19 mouse cellular contexts compared by ENCODE assay signal in genomic region chr12:79452882-79453281, GRCm38 (mm10).
A peak's percentile ranks its signal among the peaks of the same experiment; 100 is the strongest.
DNase-seq lines count a peak whose midpoint lies in the region; ATAC-seq and TF ChIP-seq lines count a peak whose summit lies in the region.
"Had no signal": no experiment of that assay in that cellular context is flagged by ENCODE, and none has a peak within 500 bp of the region (broad histone marks: within the 10 kb centered on the region; RNA-seq: fewer than 3 reads in every experiment).

No protein-coding gene starts in this region.

- no peak overlapping the region for H3K4me3 ChIP-seq in heart, embryonic 16.5 days (ENCODE audit: low read length)
- H3K4me3 ChIP-seq in brown adipose tissue, adult 24 weeks (ENCODE audit: insufficient read depth, low read depth, low read length) = no peak overlapping the region
- H3K4me3 ChIP-seq in lung, postnatal 0 days (ENCODE audit: low read depth, low read length) = no peak overlapping the region
- H3K4me3 ChIP-seq: forebrain, embryonic 10.5 days; hindbrain, embryonic 12.5 days; limb, embryonic 13.5 days; midbrain, embryonic 12.5 days had no signal

- no peaks in the 10 kb centered on the region for H3K36me3 ChIP-seq in heart, embryonic 16.5 days (ENCODE audit: control insufficient read depth, insufficient read depth)
- H3K36me3 ChIP-seq in lung, postnatal 0 days (ENCODE audit: insufficient read depth, low read length) = no peaks in the 10 kb centered on the region
- H3K36me3 ChIP-seq: forebrain, embryonic 10.5 days; hindbrain, embryonic 12.5 days; limb, embryonic 13.5 days; midbrain, embryonic 12.5 days had no signal

- intact Hi-C loops in heart, postnatal 10 days (cut with DNase I) = no loop called here

- no peak overlapping the region for H3K9ac ChIP-seq in heart, embryonic 16.5 days (ENCODE audit: low read length)
- no peak overlapping the region for H3K9ac ChIP-seq in lung, postnatal 0 days (replicated peaks; ENCODE audit: low read depth)
- H3K9ac ChIP-seq: hindbrain, embryonic 12.5 days; limb, embryonic 13.5 days; liver, embryonic 14.5 days; midbrain, embryonic 12.5 days had no signal

- peak; percentile 55; the same call in 1 of the 2 replicates for ATAC-seq in heart, embryonic 16.5 days (replicated peaks; ENCODE audit: extremely low read depth, insufficient read depth, low FRiP score)
- peak; percentile 80 for ATAC-seq in lung, postnatal 0 days
- ATAC-seq: forebrain, embryonic 16.5 days had no signal

- TF ChIP-seq CTCF in lung, postnatal 0 days (IDR thresholded peaks at IDR 0.05) = no peak

- 50% methylated on average over 4 of the region's 4 CpGs for WGBS in heart, embryonic 16.5 days
- 46% methylated on average over 4 of the region's 4 CpGs for WGBS in lung, postnatal 0 days

- H3K4me2 ChIP-seq in heart, embryonic 16.5 days (ENCODE audit: low read depth, low read length) = no peak overlapping the region
- H3K4me2 ChIP-seq in lung, postnatal 0 days (replicated peaks; ENCODE audit: low read depth, low read length) = no peak overlapping the region
- H3K4me2 ChIP-seq: hindbrain, embryonic 12.5 days; limb, embryonic 13.5 days; midbrain, embryonic 12.5 days had no signal

- no peak overlapping the region for H3K27ac ChIP-seq in heart, embryonic 16.5 days (ENCODE audit: low read length)
- H3K27ac ChIP-seq in brown adipose tissue, adult 24 weeks (replicated peaks; ENCODE audit: low read depth, low read length) = peak overlapping the region; percentile 75; the same call in 1 of the 2 replicates
- no peak overlapping the region for H3K27ac ChIP-seq in lung, postnatal 0 days (ENCODE audit: low read length)
- H3K27ac ChIP-seq: hindbrain, embryonic 12.5 days; kidney, postnatal 0 days; limb, embryonic 13.5 days; liver, embryonic 14.5 days; midbrain, embryonic 12.5 days had no signal

- H3K4me1 ChIP-seq in heart, embryonic 16.5 days (ENCODE audit: control insufficient read depth, insufficient read depth, low read length) = peaks cover 4% of the 10 kb centered on the region; the same call in 1 of the 2 replicates
- H3K4me1 ChIP-seq in brown adipose tissue, adult 24 weeks (ENCODE audit: control insufficient read depth, insufficient read depth, insufficient read length, low read length) = no peaks in the 10 kb centered on the region
- H3K4me1 ChIP-seq in lung, postnatal 0 days (ENCODE audit: insufficient read depth, low read depth, low read length) = no peaks in the 10 kb centered on the region; the same call in 1 of the 2 replicates

- H3K9me3 ChIP-seq in heart, embryonic 16.5 days (replicated peaks; ENCODE audit: control insufficient read depth, low read length) = no peaks in the 10 kb centered on the region
- no peaks in the 10 kb centered on the region for H3K9me3 ChIP-seq in lung, postnatal 0 days (ENCODE audit: low read length)
- H3K9me3 ChIP-seq: forebrain, embryonic 10.5 days; hindbrain, embryonic 12.5 days; limb, embryonic 13.5 days; midbrain, embryonic 12.5 days had no signal

- no peak for DNase-seq in heart, postnatal 10 days
- peak; percentile 46 for DNase-seq in 416B (ENCODE audit: low read depth)
- DNase-seq in lung, postnatal 0 days (ENCODE audit: low spot score) = peak; percentile 77
- no peak for DNase-seq in thymus, postnatal 14 days
- DNase-seq in ovary, adult 18-20 months (ENCODE audit: low spot score) = no peak
- DNase-seq: cerebellum, adult 11-12 months; cerebellum, postnatal 10 days; gastrocnemius, postnatal 10 days; kidney, adult 11 months; thymus, adult 18-20 months had no signal

- no peak for TF ChIP-seq EP300 in lung, postnatal 0 days (IDR thresholded peaks at IDR 0.05)

- no peaks in the 10 kb centered on the region for H3K27me3 ChIP-seq in heart, embryonic 16.5 days (ENCODE audit: control insufficient read depth, insufficient read depth, low read length)
- no peaks in the 10 kb centered on the region for H3K27me3 ChIP-seq in lung, postnatal 0 days (replicated peaks; ENCODE audit: insufficient read depth, low read length)
- H3K27me3 ChIP-seq: hindbrain, embryonic 12.5 days; limb, embryonic 13.5 days; midbrain, embryonic 12.5 days had no signal

Comparison
In these comparisons a context has a peak if more than half of its experiments do, and no peak if none do; other contexts are left out.
1. DNase-seq: peak in 416B (single experiment) and lung, postnatal 0 days (single experiment); none in heart, postnatal 10 days (0 of 2), thymus, postnatal 14 days (single experiment) and ovary, adult 18-20 months (single experiment).